In genomic region chr8:127118373-127118861, GRCm38 (mm10) we compare ENCODE assay signal across 10 mouse cellular contexts. TPM values are rescaled to one million over a fixed set of nuclear protein-coding genes. Genes with fewer than 3 reads are reported as not detected.
DNase-seq lines count a peak whose midpoint lies in the region; ATAC-seq and TF ChIP-seq lines count a peak whose summit lies in the region.
"Had no signal": no experiment of that assay in that cellular context is flagged by ENCODE, and none has a peak within 500 bp of the region (broad histone marks: within the 10 kb centered on the region; RNA-seq: fewer than 3 reads in every experiment).

No protein-coding gene starts in this region.

- WGBS in midbrain, embryonic 16.5 days: 61% methylated on average over 11 of the region's 11 CpGs
- 74% methylated on average over 11 of the region's 11 CpGs for WGBS in midbrain, embryonic 14.5 days
- 71% methylated on average over 11 of the region's 11 CpGs for WGBS in heart, adult 2 months
- 83% methylated on average over 11 of the region's 11 CpGs for WGBS in liver, embryonic 11.5 days
- 85% methylated on average over 11 of the region's 11 CpGs for WGBS in midbrain, embryonic 11.5 days

- H3K27ac ChIP-seq in midbrain, embryonic 16.5 days (ENCODE audit: low read length): 0 out of 2 replicates have a peak overlapping the region, but pooled peaks have one; percentile 17
- no peak overlapping the region for H3K27ac ChIP-seq in midbrain, embryonic 14.5 days (replicated peaks; ENCODE audit: low read depth, low read length)
- no peak overlapping the region for H3K27ac ChIP-seq in heart, adult 2 months
- H3K27ac ChIP-seq in liver, embryonic 11.5 days (ENCODE audit: low read depth, low read length): no peak overlapping the region
- no peak overlapping the region for H3K27ac ChIP-seq in midbrain, embryonic 11.5 days (ENCODE audit: low read depth, low read length)

- H3K79me2 ChIP-seq in heart, adult 2 months (replicated peaks; ENCODE audit: control insufficient read depth, insufficient read depth, low read length): peaks cover 2% of the 10 kb centered on the region

- peaks cover 8% of the 10 kb centered on the region; the same call in 1 of the 2 replicates for H3K4me1 ChIP-seq in midbrain, embryonic 16.5 days (ENCODE audit: control insufficient read depth, insufficient read depth, low read length)
- H3K4me1 ChIP-seq in midbrain, embryonic 14.5 days (ENCODE audit: control insufficient read depth, insufficient read depth, low read length): 0 out of 2 replicates have a peak, but pooled peaks cover 11% of the 10 kb centered on the region
- peaks cover 9% of the 10 kb centered on the region for H3K4me1 ChIP-seq in heart, adult 2 months (ENCODE audit: control insufficient read depth, insufficient read depth, low read length)
- no peaks in the 10 kb centered on the region for H3K4me1 ChIP-seq in liver, embryonic 11.5 days (replicated peaks; ENCODE audit: control insufficient read depth, insufficient read depth, low read length)
- no peaks in the 10 kb centered on the region; the same call in 1 of the 2 replicates for H3K4me1 ChIP-seq in midbrain, embryonic 11.5 days (ENCODE audit: control insufficient read depth, insufficient read depth, low read length)

- no peak overlapping the region for H3K4me3 ChIP-seq in midbrain, embryonic 16.5 days (ENCODE audit: low read depth, low read length)
- no peak overlapping the region for H3K4me3 ChIP-seq in midbrain, embryonic 14.5 days (replicated peaks; ENCODE audit: low read depth, low read length)
- no peak overlapping the region for H3K4me3 ChIP-seq in heart, adult 2 months
- no peak overlapping the region for H3K4me3 ChIP-seq in liver, embryonic 11.5 days (ENCODE audit: low read depth, low read length)
- H3K4me3 ChIP-seq in midbrain, embryonic 11.5 days (ENCODE audit: low read depth, low read length): no peak overlapping the region
- H3K4me3 ChIP-seq: erythroblast, embryonic 14.5 days had no signal

- peak; percentile 54; the same call in 1 of the 2 replicates for ATAC-seq in midbrain, embryonic 16.5 days
- no peak for ATAC-seq in midbrain, embryonic 14.5 days (ENCODE audit: low FRiP score, low TSS enrichment)
- ATAC-seq in liver, embryonic 11.5 days (replicated peaks; ENCODE audit: low FRiP score): no peak
- ATAC-seq in midbrain, embryonic 11.5 days (ENCODE audit: low FRiP score): no peak
- ATAC-seq: lung, postnatal 0 days had no signal

- H3K4me2 ChIP-seq in midbrain, embryonic 16.5 days (ENCODE audit: low read length): no peak overlapping the region
- H3K4me2 ChIP-seq in midbrain, embryonic 14.5 days (ENCODE audit: low read length): no peak overlapping the region
- H3K4me2 ChIP-seq in liver, embryonic 11.5 days: no peak overlapping the region
- H3K4me2 ChIP-seq in midbrain, embryonic 11.5 days: no peak overlapping the region

- no peak for TF ChIP-seq POLR2A in heart, adult 2 months (IDR thresholded peaks at IDR 0.05; ENCODE audit: insufficient read depth, low read depth, low read length)

- H3K9ac ChIP-seq in midbrain, embryonic 16.5 days (ENCODE audit: low read depth, low read length): no peak overlapping the region
- no peak overlapping the region for H3K9ac ChIP-seq in midbrain, embryonic 14.5 days (replicated peaks; ENCODE audit: low read length)
- H3K9ac ChIP-seq in heart, adult 2 months (ENCODE audit: low read depth, low read length): no peak overlapping the region
- no peak overlapping the region for H3K9ac ChIP-seq in liver, embryonic 11.5 days (ENCODE audit: low read depth, low read length)
- H3K9ac ChIP-seq in midbrain, embryonic 11.5 days (ENCODE audit: low read length): no peak overlapping the region

- no peaks in the 10 kb centered on the region for H3K27me3 ChIP-seq in midbrain, embryonic 16.5 days (ENCODE audit: control insufficient read depth, insufficient read depth, low read depth, low read length)
- no peaks in the 10 kb centered on the region for H3K27me3 ChIP-seq in midbrain, embryonic 14.5 days (ENCODE audit: control insufficient read depth, insufficient read depth, low read length)
- H3K27me3 ChIP-seq in heart, adult 2 months (ENCODE audit: control insufficient read depth, insufficient read depth, low read length): no peaks in the 10 kb centered on the region
- H3K27me3 ChIP-seq in liver, embryonic 11.5 days (replicated peaks; ENCODE audit: control insufficient read depth, insufficient read depth, low read length): no peaks in the 10 kb centered on the region
- H3K27me3 ChIP-seq in midbrain, embryonic 11.5 days (ENCODE audit: control insufficient read depth, insufficient read depth, low read length): no peaks in the 10 kb centered on the region

- intact Hi-C loops in heart, adult 2 months (cut with DNase I): no loop called here

- H3K9me3 ChIP-seq in midbrain, embryonic 16.5 days (replicated peaks; ENCODE audit: control insufficient read depth, low read length, poor library complexity, severe bottlenecking): 0 out of 2 replicates have a peak, but pooled peaks cover 2% of the 10 kb centered on the region
- H3K9me3 ChIP-seq in midbrain, embryonic 14.5 days (ENCODE audit: control insufficient read depth, low read length): no peaks in the 10 kb centered on the region; the same call in 1 of the 2 replicates
- H3K9me3 ChIP-seq in liver, embryonic 11.5 days (ENCODE audit: control insufficient read depth, low read length): no peaks in the 10 kb centered on the region
- no peaks in the 10 kb centered on the region for H3K9me3 ChIP-seq in midbrain, embryonic 11.5 days (ENCODE audit: control insufficient read depth, low read length)

- H3K36me3 ChIP-seq in midbrain, embryonic 16.5 days (ENCODE audit: control insufficient read depth, insufficient read depth, low read length): no peaks in the 10 kb centered on the region
- no peaks in the 10 kb centered on the region for H3K36me3 ChIP-seq in midbrain, embryonic 14.5 days (ENCODE audit: control insufficient read depth, insufficient read depth, low read length)
- H3K36me3 ChIP-seq in heart, adult 2 months (ENCODE audit: control insufficient read depth, insufficient read depth, low read length): no peaks in the 10 kb centered on the region
- no peaks in the 10 kb centered on the region for H3K36me3 ChIP-seq in liver, embryonic 11.5 days (ENCODE audit: control insufficient read depth, insufficient read depth, low read length)
- no peaks in the 10 kb centered on the region for H3K36me3 ChIP-seq in midbrain, embryonic 11.5 days (ENCODE audit: control insufficient read depth, insufficient read depth, low read length)

- TF ChIP-seq CTCF in heart, adult 2 months (IDR thresholded peaks at IDR 0.05): no peak

- DNase-seq in cerebellum, adult 18-20 months: peak; percentile 26 to 28
- no peak for DNase-seq in cerebellum, adult 9-10 months
- DNase-seq in midbrain, embryonic 14.5 days: no peak
- peak; percentile 47 to 68 for DNase-seq in heart, adult 2 months
- peak; percentile 34 to 42 for DNase-seq in layer of hippocampus, postnatal 10 days (ENCODE audit: low spot score in 2 of 2)
- DNase-seq in liver, embryonic 11.5 days (ENCODE audit: low spot score): no peak
- DNase-seq in midbrain, embryonic 11.5 days (ENCODE audit: low spot score, missing footprints): no peak

- TF ChIP-seq EP300 in heart, adult 2 months (IDR thresholded peaks at IDR 0.05; ENCODE audit: insufficient read depth, low read depth, low read length): no peak

RNA-seq across cellular contexts. Expression of gene Pard3, which starts 54.7 kb away (rescaled TPM):
- 14.5 and 14.6 TPM in 2 replicates for polyA plus RNA-seq in midbrain, embryonic 16.5 days (2015; fragmentation: Nextera tagmentation; extraction: Ambion mirVana)
- 16.7 and 27.3 TPM in 2 replicates for polyA plus RNA-seq in midbrain, embryonic 14.5 days (2014; fragmentation: Nextera tagmentation; extraction: Ambion mirVana)
- total RNA-seq in heart, adult 2 months (2021): 10 to 100 TPM; 30.1 to 32.9 TPM
- 19.2 and 23.7 TPM in 2 replicates for polyA plus RNA-seq in heart, adult 2 months (2012; rRNA removed)
- total RNA-seq in layer of hippocampus, postnatal 10 days (2021): 10 to 100 TPM; 26.2 to 27.8 TPM
- polyA plus RNA-seq in liver, embryonic 11.5 days (2014; fragmentation: Nextera tagmentation; extraction: Ambion mirVana): 12.5 and 14.5 TPM in 2 replicates
- polyA plus RNA-seq in midbrain, embryonic 11.5 days (2014; fragmentation: Nextera tagmentation; extraction: Ambion mirVana): 28.3 and 30.4 TPM in 2 replicates

Comparison
In these comparisons a context has a peak if more than half of its experiments do, and no peak if none do; other contexts are left out.
1. DNase-seq: peak in cerebellum, adult 18-20 months (2 of 2), heart, adult 2 months (2 of 2) and layer of hippocampus, postnatal 10 days (2 of 2); none in cerebellum, adult 9-10 months (single experiment), midbrain, embryonic 14.5 days (single experiment), liver, embryonic 11.5 days (single experiment) and midbrain, embryonic 11.5 days (single experiment).